Mouse (Mus musculus) midbrain, embryonic 12.5 days (tissue): ENCODE measurements around the gene Arfrp1. TPM values are rescaled to one million over a fixed set of nuclear protein-coding genes. Genes with fewer than 3 reads are reported as not detected.
A peak's percentile ranks its signal among the peaks of the same experiment; 100 is the strongest.

ENCODE experiments used
- ATAC-seq: fragments of 200-750 bp; cut with Nextera tagmentation; 2 replicates; pipeline ENCODE4 v1.8.0; 2017; ENCODE audit warnings: low read depth, moderate TSS enrichment, moderate library complexity; ENCODE audit not compliant: low FRiP score
- H3K27ac ChIP-seq: fragments of 300-500 bp; sonication (generic); replicated peaks from 2 replicates; pipeline ENCODE4 v1.5.1; 2016; ENCODE audit warnings: mild to moderate bottlenecking
- H3K27me3 ChIP-seq: fragments of 300-500 bp; sonication (generic); 2 replicates; pipeline ENCODE4 v1.6.1; 2016; ENCODE audit warnings: mild to moderate bottlenecking
- H3K36me3 ChIP-seq: fragments of 300-500 bp; sonication (generic); 2 replicates; pipeline ENCODE4 v1.6.1; 2016
- H3K4me1 ChIP-seq: fragments of 300-500 bp; sonication (generic); 2 replicates; pipeline ENCODE4 v1.6.1; 2016
- H3K4me2 ChIP-seq: fragments of 300-500 bp; sonication (generic); replicated peaks from 2 replicates; pipeline ENCODE4 v1.6.1; 2016; ENCODE audit warnings: mild to moderate bottlenecking, moderate library complexity
- H3K4me3 ChIP-seq: fragments of 300-500 bp; sonication (generic); 2 replicates; pipeline ENCODE4 v1.5.1; 2016; ENCODE audit warnings: mild to moderate bottlenecking
- H3K9ac ChIP-seq: fragments of 300-500 bp; sonication (generic); replicated peaks from 2 replicates; pipeline ENCODE4 v1.6.1; 2016; ENCODE audit warnings: mild to moderate bottlenecking, moderate library complexity
- H3K9me3 ChIP-seq: fragments of 300-500 bp; sonication (generic); 2 replicates; pipeline ENCODE4 v1.6.1; 2016; ENCODE audit warnings: mild to moderate bottlenecking
- whole genome bisulfite sequencing: fragments of 180-500 bp; shearing (Covaris S2); methylation state at CpG from one replicate; pipeline ENCODE4 v1.1.7; 2016; 5-methylcytosine and 5-hydroxymethylcytosine counted together
- polyA plus RNA-seq: library from polyadenylated mRNA; unstranded; fragments of >200 nt; fragmentation: Nextera tagmentation; extraction: Ambion mirVana; gene quantifications from 2 replicates; pipeline ENCODE4 v1.2.1, GENCODE M21; 2016

Arfrp1 gene
- 84.0 and 84.2 TPM in 2 replicates for polyA plus RNA-seq

DNA sequence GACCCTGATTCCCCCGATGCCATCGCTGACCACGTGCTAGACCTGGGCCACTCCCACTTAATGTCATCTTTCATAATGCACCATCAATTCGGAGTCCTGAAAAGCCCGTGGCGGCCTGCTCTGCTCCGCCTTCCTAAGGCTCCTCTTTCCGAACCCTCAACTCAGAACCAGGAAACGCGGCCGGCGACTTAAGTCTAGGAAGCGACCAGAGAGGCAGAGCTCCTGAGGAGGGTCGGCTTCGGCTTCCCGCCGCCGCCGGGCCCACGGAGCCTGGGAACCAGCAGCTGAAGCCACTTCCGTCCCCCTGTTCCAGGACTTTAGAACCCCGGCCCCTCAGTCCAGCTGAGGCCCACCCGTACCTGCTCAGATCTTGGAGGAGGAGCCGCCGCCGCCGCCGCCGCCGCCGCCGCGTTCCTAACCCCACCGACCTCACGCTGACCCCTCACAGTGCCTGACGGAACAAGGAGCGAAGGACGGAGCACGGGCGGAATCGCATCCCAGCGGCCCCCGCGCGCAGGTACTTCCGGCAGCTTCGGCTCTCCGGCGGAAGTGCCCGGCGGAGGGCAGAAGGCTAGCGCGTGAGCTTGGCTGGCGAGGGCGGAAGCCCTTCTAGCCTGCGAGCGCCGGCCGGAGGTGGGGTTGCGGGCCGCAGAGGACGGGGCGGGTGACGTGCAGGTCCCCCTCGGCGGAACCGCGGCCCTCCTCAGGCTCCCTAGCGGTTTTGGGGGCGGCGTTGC is at the start of gene Arfrp1, which contains the start of gene Zgpat:
TSS of gene Arfrp1 (minus strand) at position 545 of the 737 bp plus-strand sequence.
TSS of gene Zgpat (plus strand) at position 69 of the 737 bp plus-strand sequence.
- peaks cover 35% of the 10 kb centered on the region for H3K4me1 ChIP-seq
- no peaks in the 10 kb centered on the region for H3K9me3 ChIP-seq
- peak; percentile 92 for ATAC-seq
- under 1% methylated on average over 67 of the region's 71 CpGs for WGBS
- peak within 1 kb of the TSS; percentile 90 for H3K27ac ChIP-seq
- peaks cover 49% of the 10 kb centered on the region for H3K36me3 ChIP-seq
- H3K9ac ChIP-seq, result peak within 1 kb of the TSS; percentile 94
- peak within 1 kb of the TSS; percentile 75 for H3K4me3 ChIP-seq
- H3K27me3 ChIP-seq, result no peaks in the 10 kb centered on the region
- H3K4me2 ChIP-seq, result peak within 1 kb of the TSS; percentile 99

GRCm38 (mm10) chr2:181413141-181413540 is 47.9 kb upstream of the Arfrp1 start:
- no peak for ATAC-seq
- Histone ChIP-seq H3K36me3 (no peaks in the 10 kb centered on the region), H3K4me3 (no peak overlapping the region), H3K9ac (no peak overlapping the region), H3K4me2 (no peak overlapping the region), H3K9me3 (no peaks in the 10 kb centered on the region), H3K27ac (no peak overlapping the region), H3K4me1 (0 out of 2 replicates have a peak, but pooled peaks cover 5% of the 10 kb centered on the region), H3K27me3 (no peaks in the 10 kb centered on the region)
- WGBS, result 61% methylated on average over 2 of the region's 2 CpGs

DNA sequence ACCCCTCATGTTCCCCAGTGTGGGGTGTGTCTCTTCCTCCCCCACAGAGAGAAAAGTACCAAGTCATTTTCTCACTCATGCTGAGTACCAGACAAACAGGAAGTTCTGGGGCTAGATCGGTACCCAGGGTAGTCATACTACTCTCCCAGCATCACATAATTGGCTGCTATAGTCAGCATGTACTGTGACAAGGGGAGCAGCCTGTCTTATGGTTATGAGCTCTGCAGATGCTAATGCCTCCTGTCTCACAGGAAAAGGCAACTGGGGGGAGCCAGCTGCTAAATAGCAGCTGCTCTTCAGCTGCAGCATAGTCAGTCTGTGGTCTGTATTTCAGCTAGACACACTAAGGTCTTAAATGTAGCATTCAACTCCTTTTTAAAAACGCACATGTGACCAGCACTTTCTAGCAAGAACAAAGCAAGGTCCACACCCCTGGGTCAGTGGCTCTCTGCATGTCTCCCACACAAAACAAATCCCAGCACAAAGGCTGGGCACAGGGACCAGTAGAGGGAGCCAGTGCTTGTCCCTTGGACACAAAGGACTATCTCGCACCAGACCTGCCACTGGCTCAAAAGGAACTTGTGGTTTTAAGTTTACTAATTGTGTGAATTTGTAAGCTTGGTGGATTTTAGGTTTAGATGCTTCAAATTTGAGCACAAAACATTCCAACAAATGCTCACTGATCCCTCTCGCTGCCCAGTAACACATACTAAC is 45.7 kb upstream of the Arfrp1 start:
- no peak overlapping the region for H3K4me3 ChIP-seq
- no peaks in the 10 kb centered on the region for H3K36me3 ChIP-seq
- 0 out of 2 replicates have a peak, but pooled peaks cover 5% of the 10 kb centered on the region for H3K4me1 ChIP-seq
- H3K4me2 ChIP-seq, result no peak overlapping the region
- WGBS, result 27% methylated on average over 4 of the region's 4 CpGs
- no peaks in the 10 kb centered on the region for H3K9me3 ChIP-seq
- H3K27me3 ChIP-seq, result no peaks in the 10 kb centered on the region
- no peak overlapping the region for H3K9ac ChIP-seq
- H3K27ac ChIP-seq, result peak overlapping the region; percentile 78
- ATAC-seq, result peak; percentile 90

GRCm38 (mm10) chr2:181409643-181410042 is 44.4 kb upstream of the Arfrp1 start:
- Histone ChIP-seq H3K4me3 (no peak overlapping the region), H3K4me2 (no peak overlapping the region), H3K4me1 (0 out of 2 replicates have a peak, but pooled peaks cover 5% of the 10 kb centered on the region), H3K27ac (no peak overlapping the region), H3K36me3 (no peaks in the 10 kb centered on the region), H3K9ac (no peak overlapping the region), H3K9me3 (no peaks in the 10 kb centered on the region), H3K27me3 (no peaks in the 10 kb centered on the region)
- ATAC-seq, result no peak
- WGBS, result 83% methylated on average over 7 of the region's 7 CpGs

DNA sequence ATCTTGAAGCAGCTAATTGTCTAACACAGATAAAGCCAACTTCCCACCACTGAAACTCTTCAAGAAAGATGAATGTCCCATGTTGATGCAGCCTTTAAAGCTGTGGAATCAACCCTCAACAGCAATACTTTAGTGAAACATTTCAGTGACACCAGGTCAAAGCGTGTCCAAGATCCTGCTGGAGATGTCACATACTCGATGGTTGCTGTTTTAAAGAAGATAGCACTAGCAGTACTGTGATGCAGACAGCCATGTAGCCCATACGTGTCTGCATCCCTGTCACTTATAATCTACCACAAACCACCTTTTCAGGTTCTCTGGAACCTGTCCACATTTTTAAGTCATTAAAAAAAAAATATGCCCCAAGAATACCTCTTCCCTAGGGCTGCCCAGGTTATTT is 38.5 kb upstream of the Arfrp1 start:
- Histone ChIP-seq H3K36me3 (no peaks in the 10 kb centered on the region), H3K27me3 (no peaks in the 10 kb centered on the region), H3K4me3 (no peak overlapping the region), H3K9ac (no peak overlapping the region), H3K4me2 (no peak overlapping the region), H3K9me3 (no peaks in the 10 kb centered on the region), H3K27ac (no peak overlapping the region), H3K4me1 (no peaks in the 10 kb centered on the region)
- no peak for ATAC-seq
- whole genome bisulfite sequencing, result 93% methylated on average over 3 of the region's 3 CpGs

GRCm38 (mm10) chr2:181401497-181401896 is 36.3 kb upstream of the Arfrp1 start:
- no peak overlapping the region for H3K27ac ChIP-seq
- no peak for ATAC-seq
- no peaks in the 10 kb centered on the region for H3K9me3 ChIP-seq
- 27% methylated on average over 1 of the region's 1 CpGs for WGBS
- no peaks in the 10 kb centered on the region for H3K27me3 ChIP-seq
- no peaks in the 10 kb centered on the region for H3K4me1 ChIP-seq
- no peak overlapping the region for H3K4me3 ChIP-seq
- no peak overlapping the region for H3K9ac ChIP-seq
- H3K4me2 ChIP-seq, result no peak overlapping the region
- no peaks in the 10 kb centered on the region for H3K36me3 ChIP-seq

DNA sequence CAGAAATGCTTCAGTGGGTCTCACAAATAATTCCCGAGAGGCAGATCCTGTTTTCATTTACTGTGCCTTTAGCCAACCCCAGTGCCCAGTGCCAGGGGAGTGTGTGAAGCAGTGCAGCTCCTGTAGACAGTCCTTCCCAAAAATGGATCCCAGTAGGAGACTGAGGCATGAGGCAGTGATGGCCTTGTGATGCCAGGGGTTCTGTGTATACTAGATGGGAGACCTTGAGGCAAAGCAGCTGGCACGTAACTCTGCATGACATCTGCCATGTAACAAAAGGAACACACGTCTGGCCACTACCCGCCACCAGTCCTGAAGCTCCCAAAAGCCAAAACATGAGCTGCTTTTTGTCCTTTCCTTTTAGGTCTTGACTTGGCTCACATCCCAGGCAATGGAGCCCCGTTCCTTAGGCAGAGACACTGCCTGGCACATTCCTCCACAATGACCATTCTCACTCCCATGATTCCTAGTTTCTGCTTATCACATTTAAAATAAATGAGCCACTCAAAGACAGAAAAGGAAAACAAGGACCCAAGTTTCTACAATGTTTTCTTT is 32.1 kb upstream of the Arfrp1 start:
- no peak overlapping the region for H3K9ac ChIP-seq
- H3K27ac ChIP-seq, result no peak overlapping the region
- no peaks in the 10 kb centered on the region for H3K27me3 ChIP-seq
- H3K36me3 ChIP-seq, result peaks cover 19% of the 10 kb centered on the region; the same call in 1 of the 2 replicates
- no peaks in the 10 kb centered on the region for H3K9me3 ChIP-seq
- H3K4me2 ChIP-seq, result no peak overlapping the region
- no peak overlapping the region for H3K4me3 ChIP-seq
- WGBS, result 83% methylated on average over 5 of the region's 5 CpGs
- H3K4me1 ChIP-seq, result no peaks in the 10 kb centered on the region
- no peak for ATAC-seq

GRCm38 (mm10) chr2:181394086-181394485 is 28.9 kb upstream of the Arfrp1 start:
- H3K4me1 ChIP-seq, result no peaks in the 10 kb centered on the region
- no peak for ATAC-seq
- no peak overlapping the region for H3K4me3 ChIP-seq
- no peaks in the 10 kb centered on the region for H3K27me3 ChIP-seq
- peaks cover 39% of the 10 kb centered on the region for H3K36me3 ChIP-seq
- H3K27ac ChIP-seq, result no peak overlapping the region
- no peak overlapping the region for H3K4me2 ChIP-seq
- H3K9ac ChIP-seq, result no peak overlapping the region
- WGBS, result 92% methylated on average over 3 of the region's 3 CpGs
- H3K9me3 ChIP-seq, result no peaks in the 10 kb centered on the region

- no peaks in the 10 kb centered on the region for H3K27me3 ChIP-seq
- no peaks in the 10 kb centered on the region for H3K4me1 ChIP-seq
- 29% methylated on average over 4 of the region's 4 CpGs for WGBS
- peaks cover 39% of the 10 kb centered on the region for H3K36me3 ChIP-seq
- ATAC-seq, result peak; percentile 65; the same call in 1 of the 2 replicates
- no peaks in the 10 kb centered on the region for H3K9me3 ChIP-seq
- no peak overlapping the region for H3K9ac ChIP-seq
- no peak overlapping the region for H3K4me2 ChIP-seq
- no peak overlapping the region for H3K27ac ChIP-seq
- H3K4me3 ChIP-seq, result no peak overlapping the region
These were observed 27.5 kb upstream of the Arfrp1 start for GRCm38 (mm10) chr2:181392600-181393213.

- no peak for ATAC-seq
- no peaks in the 10 kb centered on the region for H3K27me3 ChIP-seq
- no peak overlapping the region for H3K4me3 ChIP-seq
- peaks cover 45% of the 10 kb centered on the region for H3K36me3 ChIP-seq
- H3K4me2 ChIP-seq, result no peak overlapping the region
- H3K4me1 ChIP-seq, result no peaks in the 10 kb centered on the region
- H3K9me3 ChIP-seq, result no peaks in the 10 kb centered on the region
- 81% methylated on average over 2 of the region's 2 CpGs for WGBS
- no peak overlapping the region for H3K27ac ChIP-seq
- H3K9ac ChIP-seq, result no peak overlapping the region
These were observed 26.3 kb upstream of the Arfrp1 start for GRCm38 (mm10) chr2:181391541-181391940.

- WGBS, result 88% methylated on average over 15 of the region's 15 CpGs
- Histone ChIP-seq H3K9ac (no peak overlapping the region), H3K27me3 (no peaks in the 10 kb centered on the region), H3K36me3 (peaks cover 50% of the 10 kb centered on the region), H3K4me3 (no peak overlapping the region), H3K9me3 (no peaks in the 10 kb centered on the region), H3K4me1 (no peaks in the 10 kb centered on the region), H3K4me2 (no peak overlapping the region), H3K27ac (no peak overlapping the region)
- ATAC-seq, result no peak; the same call in 1 of the 2 replicates
These were observed 25.8 kb upstream of the Arfrp1 start for GRCm38 (mm10) chr2:181391022-181391421.
